Mouse (Mus musculus) stomach, embryonic 14.5 days (tissue): ENCODE measurements at regions not wholly inside any gene's neighbourhood (a gene's known extent, or its start where the extent isn't known, plus 50 kb on each side); places are given as distances from the start of the nearest gene placed in this dataset.

Experiments used
- ATAC-seq: fragments of 200-750 bp; cut with Nextera tagmentation; 2 replicates; pipeline ENCODE4 v1.8.0; 2017; ENCODE audit warnings: low read depth, moderate TSS enrichment; ENCODE audit not compliant: insufficient number of reproducible peaks, insufficient read depth, low FRiP score
- H3K27ac ChIP-seq: fragments of 300-500 bp; sonication (generic); 2 replicates; pipeline ENCODE4 v1.5.1; 2014; ENCODE audit warnings: mild to moderate bottlenecking, low read length, moderate library complexity, mixed read lengths
- H3K27me3 ChIP-seq: fragments of 300-500 bp; sonication (generic); 2 replicates; pipeline ENCODE4 v1.6.1; 2014; ENCODE audit warnings: low read length, control low read depth, mixed read lengths; ENCODE audit not compliant: control insufficient read depth, insufficient read depth
- H3K36me3 ChIP-seq: fragments of 300-500 bp; sonication (generic); 2 replicates; pipeline ENCODE4 v1.6.1; 2014; ENCODE audit warnings: mild to moderate bottlenecking, control low read depth, low read length, moderate library complexity, mixed read lengths; ENCODE audit not compliant: control insufficient read depth, insufficient read depth
- H3K4me1 ChIP-seq: fragments of 300-500 bp; sonication (generic); 2 replicates; pipeline ENCODE4 v1.6.1; 2014; ENCODE audit warnings: low read length, control low read depth, mixed read lengths; ENCODE audit not compliant: control insufficient read depth, insufficient read depth
- H3K4me2 ChIP-seq: fragments of 300-500 bp; sonication (generic); replicated peaks from 2 replicates; pipeline ENCODE4 v1.6.1; 2014; ENCODE audit warnings: low read depth, low read length, control low read depth
- H3K4me3 ChIP-seq: fragments of 300-500 bp; sonication (generic); 2 replicates; pipeline ENCODE4 v1.5.1; 2014; ENCODE audit warnings: low read depth, low read length, control low read depth
- H3K9ac ChIP-seq: fragments of 300-500 bp; sonication (generic); replicated peaks from 2 replicates; pipeline ENCODE4 v1.6.1; 2014; ENCODE audit warnings: low read depth, mild to moderate bottlenecking, control low read depth, low read length, moderate library complexity, mixed read lengths
- H3K9me3 ChIP-seq: fragments of 300-500 bp; sonication (generic); 2 replicates; pipeline ENCODE4 v1.6.1; 2016; ENCODE audit warnings: low read depth, low read length, control low read depth; ENCODE audit not compliant: control insufficient read depth
- WGBS: fragments of 180-500 bp; shearing (Covaris S2); extraction: QIAGEN DNeasy Blood & Tissue Kit; methylation state at CpG from one replicate; pipeline ENCODE4 v1.1.7; 2014; 5-methylcytosine and 5-hydroxymethylcytosine counted together

DNA sequence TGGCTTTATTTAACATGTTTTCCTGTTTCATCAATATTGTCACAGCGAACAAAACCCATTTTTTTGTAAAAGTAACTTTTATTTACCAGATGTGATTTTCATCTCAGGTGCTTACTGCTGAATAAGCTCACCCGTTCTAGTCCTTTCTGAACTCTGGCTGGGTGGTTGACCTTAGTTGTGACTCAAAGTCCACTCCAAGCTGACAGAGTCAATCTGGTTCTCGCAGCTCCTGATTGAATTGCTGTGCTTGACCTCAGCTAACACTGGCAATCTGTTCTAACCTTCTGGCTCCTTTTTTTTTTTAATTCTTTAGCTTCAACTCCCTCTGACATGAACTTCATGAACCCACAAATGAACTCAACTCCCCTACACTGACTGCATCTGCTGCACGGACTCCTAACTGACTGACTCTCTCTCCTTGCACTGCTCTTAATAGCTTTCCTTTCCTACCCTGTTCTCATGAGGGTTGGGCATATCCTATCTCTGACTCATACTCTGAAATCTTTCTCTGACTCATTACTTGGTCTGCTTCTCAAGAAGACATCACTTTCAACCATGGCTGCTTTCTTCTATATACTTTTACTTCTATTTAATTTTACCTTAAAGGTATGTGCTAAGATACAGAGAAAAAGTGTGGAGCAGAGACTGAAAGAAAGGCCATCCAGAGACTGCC is 65.4 kb upstream of the Tacr3 start:
- no peak for ATAC-seq
- WGBS, result 61% methylated on average over 4 of the region's 4 CpGs

More for the DNA sequence above, 65.4 kb upstream of the Tacr3 start:
- Histone ChIP-seq H3K9ac (no peak overlapping the region), H3K4me1 (no peaks in the 10 kb centered on the region), H3K4me3 (no peak overlapping the region), H3K9me3 (no peaks in the 10 kb centered on the region), H3K36me3 (no peaks in the 10 kb centered on the region), H3K4me2 (no peak overlapping the region), H3K27ac (no peak overlapping the region), H3K27me3 (no peaks in the 10 kb centered on the region)
